Mouse (Mus musculus) gastrocnemius, postnatal 4 days (tissue): ENCODE data around the gene Ccdc42. TPM values are rescaled to one million over a fixed set of nuclear protein-coding genes. Genes with fewer than 3 reads are reported as not detected.

Experiments
- DNase-seq, 2 experiments: peaks; one replicate each; pipeline ENCODE4 v3.0.0; 2021 to 2022; ENCODE audit warnings: low spot score in 2 of 2, mixed read lengths in 2 of 2
- total RNA-seq, 2 experiments: library from RNA; stranded (reverse); gene quantifications; 2 replicates each; pipeline ENCODE4 v1.2.3; 2021

The Ccdc42 gene
- total RNA-seq, 2 experiments from 2014 or later, result not detected

GRCm38 (mm10) chr11:68644781-68645180 is 58.0 kb downstream of the Ccdc42 start:
- DNase-seq, result no peak

Other genes starting within 250 kb of the Ccdc42 start
- gene Ntn1, start 186.2 kb upstream of the Ccdc42 start, total RNA-seq, result 10 to 100 TPM; 28.6 to 29.0 TPM
- gene Pik3r5, start 154.9 kb upstream of the Ccdc42 start, total RNA-seq, result under 1 TPM; 0.78 to 0.80 TPM
- gene Pik3r6, start 84.0 kb upstream of the Ccdc42 start, total RNA-seq, result 1 to 10 TPM; 3.8 to 4.8 TPM
- under 1 TPM in 1 of 2 experiments, not detected in 1; 0.21 TPM for gene Mfsd6l, start 30.8 kb upstream of the Ccdc42 start, total RNA-seq
- 10 to 100 TPM; 68.5 to 69.7 TPM for gene Myh10, start 104.5 kb downstream of the Ccdc42 start, total RNA-seq